Mouse (Mus musculus): Measurements from ENCODE around the gene Col15a1. TPM values are rescaled to one million over a fixed set of nuclear protein-coding genes. Genes with fewer than 3 reads are reported as not detected.

Gene Col15a1
- polyA plus RNA-seq, 1 experiment, result 15.7 TPM

DNA sequence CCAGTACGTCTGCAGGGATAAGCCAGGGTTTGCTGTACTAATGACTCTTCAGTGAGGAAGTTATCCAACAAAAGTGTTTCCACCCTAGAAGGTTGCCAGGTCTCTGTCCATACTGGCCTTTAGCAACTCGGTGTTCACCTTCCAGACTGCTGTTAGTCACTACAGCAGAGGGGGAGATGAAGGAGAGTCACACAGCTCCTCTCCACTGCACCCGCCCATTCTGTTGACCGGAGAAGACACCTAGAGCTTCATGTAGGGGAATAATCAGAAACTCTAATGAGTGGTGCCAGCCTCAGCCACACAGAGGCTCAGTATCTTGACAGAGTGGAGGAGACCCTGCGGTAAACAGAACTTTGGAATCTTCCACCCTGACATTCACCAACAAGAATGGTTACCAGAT, 28.4 kb upstream of the Col15a1 start:
- 75% methylated on average over 5 of the region's 5 CpGs for WGBS
- no peaks in the 10 kb centered on the region for H3K4me1 ChIP-seq (ENCODE audit: control insufficient read depth, insufficient read depth, insufficient read length, low read length)
- no peak for TF ChIP-seq CTCF (IDR thresholded peaks at IDR 0.05; ENCODE audit: extremely low read depth, insufficient read length, insufficient replicate concordance, low read depth, low read length)
- TF ChIP-seq POLR2A (IDR thresholded peaks at IDR 0.05; ENCODE audit: low read depth, low read length), result no peak

DNA sequence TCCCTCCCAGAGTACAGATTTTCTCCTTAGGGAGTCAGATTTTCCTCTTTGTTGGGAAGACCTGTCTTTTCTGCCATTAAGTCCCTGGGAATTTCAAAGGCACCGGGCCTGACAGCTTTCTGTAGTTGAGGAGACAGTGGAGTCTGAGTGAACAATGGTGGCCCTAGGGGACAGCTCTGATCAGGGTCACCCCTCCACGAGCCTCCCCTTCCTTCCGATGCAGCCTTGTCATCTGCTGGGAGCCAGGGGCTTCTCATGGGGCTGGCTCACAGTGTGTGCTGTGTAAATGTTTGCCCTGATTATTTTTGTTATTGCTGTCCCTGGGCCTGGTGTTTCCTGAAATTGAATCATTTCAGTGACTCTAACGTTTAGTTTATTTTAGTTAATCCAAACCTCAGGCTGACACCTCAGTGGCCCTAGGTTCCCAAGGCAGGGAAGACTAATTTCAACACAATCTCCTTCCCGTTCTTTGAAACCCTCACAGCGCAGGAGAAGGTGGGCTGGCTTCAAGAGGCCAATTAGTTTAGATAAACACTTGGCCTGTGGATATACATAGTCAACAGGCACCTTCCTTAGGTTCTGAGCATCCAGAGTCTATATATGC, 23.8 kb upstream of the Col15a1 start:
- no peak for TF ChIP-seq CTCF (IDR thresholded peaks at IDR 0.05; ENCODE audit: extremely low read depth, insufficient read length, insufficient replicate concordance, low read depth, low read length)
- TF ChIP-seq POLR2A (IDR thresholded peaks at IDR 0.05; ENCODE audit: low read depth, low read length), result no peak
- Histone ChIP-seq H3K36me3 (ENCODE audit: control insufficient read depth, insufficient read depth, low read length) (no peaks in the 10 kb centered on the region), H3K27ac (ENCODE audit: insufficient read depth, low read depth, low read length) (no peak overlapping the region), H3K27me3 (ENCODE audit: control insufficient read depth, insufficient read depth, low read length) (no peaks in the 10 kb centered on the region), H3K4me1 (ENCODE audit: control insufficient read depth, insufficient read depth, insufficient read length, low read length) (no peaks in the 10 kb centered on the region), H3K4me3 (ENCODE audit: low read depth, low read length) (no peak overlapping the region)
- WGBS, result 51% methylated on average over 6 of the region's 6 CpGs

More for the DNA sequence above, 28.4 kb upstream of the Col15a1 start:
- no peaks in the 10 kb centered on the region for H3K27me3 ChIP-seq (ENCODE audit: control insufficient read depth, insufficient read depth, low read length)
- H3K36me3 ChIP-seq (ENCODE audit: control insufficient read depth, insufficient read depth, low read length), result no peaks in the 10 kb centered on the region
- no peak overlapping the region for H3K27ac ChIP-seq (ENCODE audit: insufficient read depth, low read depth, low read length)
- no peak overlapping the region for H3K4me3 ChIP-seq (ENCODE audit: low read depth, low read length)

DNA sequence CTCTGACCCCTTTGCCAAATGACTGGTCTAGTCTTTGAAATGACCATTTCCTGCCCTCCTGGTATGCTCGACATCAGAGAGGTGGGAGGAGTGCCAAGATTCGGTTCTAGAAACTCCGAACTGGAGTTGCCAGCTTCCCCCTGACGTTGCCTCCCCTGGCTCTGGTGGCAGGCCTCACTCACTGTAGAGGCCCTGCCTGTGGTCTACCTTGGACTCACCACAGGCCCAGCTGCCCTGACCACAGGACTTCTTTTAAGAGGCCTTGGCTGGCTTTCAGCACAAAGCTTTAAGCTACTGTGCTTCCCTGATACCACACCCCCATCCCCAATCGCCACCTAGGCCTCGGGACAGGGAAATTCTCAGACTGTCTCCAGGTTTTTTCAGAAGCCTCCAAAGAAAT, 21.4 kb upstream of the Col15a1 start:
- Histone ChIP-seq H3K27me3 (ENCODE audit: control insufficient read depth, insufficient read depth, low read length) (no peaks in the 10 kb centered on the region), H3K27ac (ENCODE audit: insufficient read depth, low read depth, low read length) (no peak overlapping the region), H3K4me1 (ENCODE audit: control insufficient read depth, insufficient read depth, insufficient read length, low read length) (no peaks in the 10 kb centered on the region), H3K36me3 (ENCODE audit: control insufficient read depth, insufficient read depth, low read length) (no peaks in the 10 kb centered on the region), H3K4me3 (ENCODE audit: low read depth, low read length) (no peak overlapping the region)
- no peak for TF ChIP-seq CTCF (IDR thresholded peaks at IDR 0.05; ENCODE audit: extremely low read depth, insufficient read length, insufficient replicate concordance, low read depth, low read length)
- WGBS, result 68% methylated on average over 6 of the region's 6 CpGs

DNA sequence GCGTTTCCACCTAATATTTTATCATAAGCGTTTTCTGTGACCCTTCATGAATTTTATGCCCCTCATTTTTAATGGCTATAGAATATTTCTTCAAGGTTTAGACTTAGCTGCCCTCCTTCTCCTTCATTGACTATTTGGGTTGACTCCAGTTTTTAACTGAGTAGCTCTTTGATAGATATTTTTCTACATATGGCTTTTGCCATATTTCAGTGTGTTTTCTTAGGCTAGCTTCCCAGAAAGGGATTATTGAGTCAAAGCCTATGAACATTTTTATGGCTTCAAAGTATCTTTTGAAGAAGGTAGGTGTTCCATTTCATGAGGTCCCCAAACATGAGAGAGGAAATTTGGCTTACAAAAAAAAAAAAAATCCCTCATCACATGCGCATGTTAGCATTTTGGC, 11.8 kb upstream of the Col15a1 start:
- TF ChIP-seq CTCF (IDR thresholded peaks at IDR 0.05; ENCODE audit: extremely low read depth, insufficient read length, insufficient replicate concordance, low read depth, low read length) (no peak), POLR2A (IDR thresholded peaks at IDR 0.05; ENCODE audit: low read depth, low read length) (no peak)
- WGBS, result 83% methylated on average over 3 of the region's 3 CpGs

DNA sequence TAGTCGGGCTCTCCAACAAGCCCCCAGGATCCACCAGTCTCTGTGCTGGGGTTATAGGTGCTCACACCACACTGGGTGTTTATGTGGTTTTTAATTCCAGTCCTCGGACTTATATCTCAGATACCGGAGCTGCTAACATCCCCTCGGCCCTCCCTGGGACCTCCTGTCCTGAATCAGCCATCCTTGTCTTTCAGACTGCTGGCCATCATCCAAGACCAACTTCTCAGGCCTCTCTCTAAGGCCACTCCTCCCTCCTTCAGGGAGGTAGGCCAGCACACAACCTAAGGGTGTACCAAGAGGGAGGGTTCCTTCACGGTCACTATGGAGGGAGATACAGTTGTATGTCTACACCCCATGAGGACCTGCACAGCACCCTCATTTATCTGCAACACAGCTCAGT, 4.3 kb upstream of the Col15a1 start:
- WGBS, result 77% methylated on average over 5 of the region's 5 CpGs
- no peaks in the 10 kb centered on the region for H3K36me3 ChIP-seq (ENCODE audit: control insufficient read depth, insufficient read depth, low read length)
- peaks cover 9% of the 10 kb centered on the region for H3K27me3 ChIP-seq (ENCODE audit: control insufficient read depth, insufficient read depth, low read length)
- H3K4me3 ChIP-seq (ENCODE audit: low read depth, low read length), result no peak overlapping the region
- H3K4me1 ChIP-seq (ENCODE audit: control insufficient read depth, insufficient read depth, insufficient read length, low read length), result no peaks in the 10 kb centered on the region
- no peak overlapping the region for H3K27ac ChIP-seq (ENCODE audit: insufficient read depth, low read depth, low read length)
- TF ChIP-seq CTCF (IDR thresholded peaks at IDR 0.05; ENCODE audit: extremely low read depth, insufficient read length, insufficient replicate concordance, low read depth, low read length), result no peak
- TF ChIP-seq POLR2A (IDR thresholded peaks at IDR 0.05; ENCODE audit: low read depth, low read length), result no peak

More for the DNA sequence above, 11.8 kb upstream of the Col15a1 start:
- Histone ChIP-seq H3K4me1 (ENCODE audit: control insufficient read depth, insufficient read depth, insufficient read length, low read length) (no peaks in the 10 kb centered on the region), H3K27ac (ENCODE audit: insufficient read depth, low read depth, low read length) (no peak overlapping the region), H3K4me3 (ENCODE audit: low read depth, low read length) (no peak overlapping the region), H3K27me3 (ENCODE audit: control insufficient read depth, insufficient read depth, low read length) (no peaks in the 10 kb centered on the region), H3K36me3 (ENCODE audit: control insufficient read depth, insufficient read depth, low read length) (no peaks in the 10 kb centered on the region)

- no peaks in the 10 kb centered on the region for H3K36me3 ChIP-seq (ENCODE audit: control insufficient read depth, insufficient read depth, low read length)
- no peak overlapping the region for H3K27ac ChIP-seq (ENCODE audit: insufficient read depth, low read depth, low read length)
- no peaks in the 10 kb centered on the region for H3K4me1 ChIP-seq (ENCODE audit: control insufficient read depth, insufficient read depth, insufficient read length, low read length)
- no peak for TF ChIP-seq CTCF (IDR thresholded peaks at IDR 0.05; ENCODE audit: extremely low read depth, insufficient read length, insufficient replicate concordance, low read depth, low read length)
- TF ChIP-seq POLR2A (IDR thresholded peaks at IDR 0.05; ENCODE audit: low read depth, low read length), result no peak
- WGBS, result 68% methylated on average over 6 of the region's 6 CpGs
- no peak overlapping the region for H3K4me3 ChIP-seq (ENCODE audit: low read depth, low read length)
- H3K27me3 ChIP-seq (ENCODE audit: control insufficient read depth, insufficient read depth, low read length), result peaks cover 10% of the 10 kb centered on the region
Measured at GRCm38 (mm10) chr4:47205846-47206245, 2.1 kb upstream of the Col15a1 start.

GRCm38 (mm10) chr4:47208421-47208991, 545 bp downstream of the Col15a1 start:
- H3K36me3 ChIP-seq (ENCODE audit: control insufficient read depth, insufficient read depth, low read length), result no peaks in the 10 kb centered on the region
- no peaks in the 10 kb centered on the region for H3K4me1 ChIP-seq (ENCODE audit: control insufficient read depth, insufficient read depth, insufficient read length, low read length)
- 3% methylated on average over 40 of the region's 40 CpGs for WGBS
- H3K27me3 ChIP-seq (ENCODE audit: control insufficient read depth, insufficient read depth, low read length), result peaks cover 10% of the 10 kb centered on the region
- TF ChIP-seq POLR2A (IDR thresholded peaks at IDR 0.05; ENCODE audit: low read depth, low read length) (no peak), CTCF (IDR thresholded peaks at IDR 0.05; ENCODE audit: extremely low read depth, insufficient read length, insufficient replicate concordance, low read depth, low read length) (no peak)
- H3K4me3 ChIP-seq (ENCODE audit: low read depth, low read length), result peak overlapping the region; percentile 53
- peak overlapping the region; percentile 6; the same call in 1 of the 2 replicates for H3K27ac ChIP-seq (ENCODE audit: insufficient read depth, low read depth, low read length)
